Mouse (Mus musculus): ENCODE measurements around the gene Fpgt.

The Fpgt gene

DNA sequence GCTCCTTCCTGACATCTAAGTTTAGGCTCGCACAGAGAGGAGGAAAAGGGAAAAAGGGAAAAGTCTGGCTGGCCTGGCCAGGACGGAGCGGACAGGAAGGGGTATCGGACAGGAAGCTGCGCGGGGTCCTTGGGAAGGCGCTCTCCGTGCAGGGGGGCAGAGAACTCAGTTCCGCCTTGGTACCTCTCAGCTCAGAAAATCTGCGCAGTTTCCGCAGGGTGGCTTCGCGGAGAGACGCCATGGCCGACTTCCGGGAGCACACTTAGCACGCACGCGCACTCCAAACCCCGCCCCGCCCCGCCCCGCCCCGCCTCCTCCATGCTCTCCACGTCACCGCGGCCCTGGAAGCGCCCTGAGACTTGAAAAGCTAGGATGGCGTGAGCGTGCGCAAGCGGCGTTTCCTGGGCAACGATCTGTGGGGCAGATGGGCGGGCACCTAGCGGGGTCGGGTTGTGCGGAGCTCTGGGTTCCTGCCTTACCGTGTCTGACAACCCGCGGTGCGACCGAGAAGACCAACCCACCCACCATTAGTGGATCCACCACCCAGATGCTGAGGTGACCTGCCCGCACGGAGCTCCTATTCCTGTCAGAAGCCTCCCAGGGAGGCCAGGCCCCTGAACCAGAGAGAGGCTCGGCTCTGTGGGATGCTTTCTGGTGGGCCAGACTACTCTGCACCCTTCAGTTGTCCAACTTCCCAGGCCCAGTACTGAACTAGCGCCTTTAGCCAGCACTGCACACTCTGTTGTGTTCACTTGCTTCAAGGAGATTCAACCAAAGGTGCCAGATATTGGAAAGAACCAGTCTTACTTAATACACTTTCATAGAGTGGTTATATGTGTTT, at the start of gene Fpgt, which contains the start of gene Lrriq3:
Fpgt (minus strand) TSS at position 288 of the 841 bp plus-strand sequence.
Lrriq3 (plus strand) TSS at position 319 of the 841 bp plus-strand sequence.
- DNase-seq (ENCODE audit: low spot score), result peak; percentile 92

DNA sequence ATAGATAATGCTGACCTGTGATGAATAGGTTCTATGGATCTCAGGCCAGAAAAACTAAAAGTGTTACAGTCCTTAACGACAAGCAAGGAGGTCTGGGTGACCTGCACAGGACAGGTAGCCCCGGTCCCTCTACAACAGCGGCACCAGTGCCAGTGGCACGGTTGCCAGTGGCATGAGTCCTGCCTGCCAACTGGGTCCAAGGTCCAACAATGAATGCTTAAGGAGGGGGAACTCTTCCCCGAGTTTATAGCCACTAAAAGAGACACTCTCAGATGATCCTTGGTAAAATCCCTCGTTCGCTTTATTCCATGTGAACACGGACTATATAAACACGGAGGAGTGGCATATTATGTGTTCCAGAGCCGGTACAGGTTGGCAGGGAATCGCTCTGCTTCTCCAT, 47.8 kb upstream of the Fpgt start:
- DNase-seq (ENCODE audit: low spot score), result no peak

DNA sequence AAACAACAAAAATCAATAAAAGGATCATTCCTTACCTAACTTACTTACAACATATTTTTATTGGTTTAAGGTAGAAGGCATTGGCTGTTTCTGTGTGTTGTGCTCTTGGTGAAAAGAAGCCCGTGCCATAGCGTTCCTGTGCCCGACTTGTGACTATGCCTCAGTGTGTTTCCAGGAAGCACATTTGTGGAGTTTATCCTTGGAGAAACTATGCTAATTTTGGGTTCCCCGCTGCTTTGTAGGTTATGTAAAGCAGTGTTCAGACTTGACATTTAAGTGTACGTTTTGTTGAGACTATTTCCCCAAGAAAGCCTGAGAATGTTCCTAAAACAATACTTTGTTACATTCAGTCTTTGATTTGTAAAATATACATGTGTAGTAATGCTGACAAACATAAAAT, 44.5 kb upstream of the Fpgt start:
- no peak for DNase-seq (ENCODE audit: low spot score)

DNA sequence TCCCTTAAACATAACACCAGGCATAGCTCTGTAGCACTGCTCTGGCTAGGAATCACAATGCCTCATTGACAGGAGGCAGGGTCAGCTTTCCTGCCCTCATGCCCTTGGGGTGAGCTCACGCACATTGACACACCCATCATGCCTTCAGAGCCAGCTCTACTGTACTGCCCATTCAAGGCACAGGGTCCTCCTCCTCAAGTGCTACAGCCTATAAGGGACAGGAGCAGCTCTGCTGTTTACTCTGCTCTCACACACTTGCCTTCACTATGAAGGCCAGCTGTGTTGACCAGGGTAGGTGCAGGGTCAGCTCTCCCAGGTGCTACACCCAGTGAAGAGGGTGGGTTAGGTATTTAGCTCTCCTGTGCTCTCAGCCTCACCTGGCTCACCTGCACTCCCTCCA, 12.8 kb upstream of the Fpgt start:
- DNase-seq (ENCODE audit: low spot score), result no peak

DNA sequence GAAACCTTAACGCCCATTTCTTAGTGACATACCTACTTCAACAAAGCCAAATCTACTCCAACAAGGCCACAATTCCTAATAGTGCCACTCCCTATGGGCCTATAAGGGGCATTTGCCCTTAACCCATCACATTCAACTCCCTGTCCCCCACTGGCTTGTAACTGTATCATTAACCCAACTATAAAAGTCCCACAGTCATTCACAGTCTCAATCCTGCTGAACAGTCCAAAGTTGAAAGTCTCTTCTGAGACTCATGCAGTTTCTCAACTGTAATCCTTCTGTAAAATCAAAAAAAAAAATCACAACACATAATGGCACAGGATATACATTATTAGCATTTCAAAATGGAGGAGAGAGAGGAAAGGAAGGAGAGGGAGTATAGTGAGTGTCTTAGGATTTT, 6.1 kb upstream of the Fpgt start:
- no peak for DNase-seq (ENCODE audit: low spot score)

DNA sequence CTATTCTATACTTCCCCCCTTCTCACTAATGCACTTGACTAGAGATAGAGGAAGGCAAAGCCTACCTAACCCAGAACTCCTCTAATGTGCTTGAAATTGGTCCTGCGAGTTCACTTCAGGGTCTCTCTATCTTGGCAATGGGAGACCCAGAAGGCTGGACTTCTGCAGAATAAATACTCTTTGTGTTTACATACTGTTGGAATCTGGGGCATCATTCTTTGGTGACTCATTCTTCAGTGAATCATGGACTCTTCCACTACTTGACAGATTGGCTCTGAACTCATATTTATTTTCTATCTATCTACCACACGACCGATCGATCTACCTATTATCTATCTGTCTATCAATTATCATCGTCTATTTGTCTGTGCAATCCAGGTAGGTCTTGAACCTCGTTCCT, 1.1 kb downstream of the Fpgt start:
- DNase-seq (ENCODE audit: low spot score), result no peak

DNA sequence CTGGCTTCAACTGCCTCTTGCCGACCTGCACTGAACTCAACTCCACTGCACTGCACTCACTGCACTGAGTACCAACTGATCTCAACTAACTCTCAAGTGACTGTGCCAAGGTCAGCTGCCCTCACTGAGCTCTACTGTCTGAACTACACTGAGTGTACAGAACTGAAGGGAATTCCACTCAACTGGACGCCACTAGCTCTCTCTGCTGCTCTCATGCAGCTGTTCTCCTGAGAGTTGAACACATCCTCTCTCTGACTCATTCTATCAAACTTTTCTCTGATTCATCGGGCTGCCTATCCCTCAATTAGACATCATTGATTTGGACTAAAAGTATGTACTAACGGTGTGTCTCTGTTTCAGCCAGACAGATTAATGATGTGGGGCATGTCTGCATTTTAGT, 15.3 kb downstream of the Fpgt start:
- no peak for DNase-seq (ENCODE audit: low spot score)

DNA sequence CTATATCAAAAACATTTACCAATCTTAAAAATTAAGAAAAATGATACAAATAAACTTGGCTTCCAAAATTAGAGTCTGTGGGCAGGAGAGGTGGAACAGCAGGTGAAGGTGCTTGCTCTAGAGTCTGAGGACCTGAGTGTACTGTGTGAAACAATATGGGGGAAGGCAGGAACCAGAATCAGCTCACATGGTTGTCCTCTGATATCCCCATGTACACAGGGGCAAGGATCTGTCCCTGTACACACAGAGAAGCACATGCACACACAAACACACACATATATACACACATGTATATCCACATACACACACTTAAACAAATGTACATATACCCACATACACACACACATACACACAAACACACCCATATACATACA, 33.8 kb downstream of the Fpgt start:
- DNase-seq (ENCODE audit: low spot score), result no peak

DNA sequence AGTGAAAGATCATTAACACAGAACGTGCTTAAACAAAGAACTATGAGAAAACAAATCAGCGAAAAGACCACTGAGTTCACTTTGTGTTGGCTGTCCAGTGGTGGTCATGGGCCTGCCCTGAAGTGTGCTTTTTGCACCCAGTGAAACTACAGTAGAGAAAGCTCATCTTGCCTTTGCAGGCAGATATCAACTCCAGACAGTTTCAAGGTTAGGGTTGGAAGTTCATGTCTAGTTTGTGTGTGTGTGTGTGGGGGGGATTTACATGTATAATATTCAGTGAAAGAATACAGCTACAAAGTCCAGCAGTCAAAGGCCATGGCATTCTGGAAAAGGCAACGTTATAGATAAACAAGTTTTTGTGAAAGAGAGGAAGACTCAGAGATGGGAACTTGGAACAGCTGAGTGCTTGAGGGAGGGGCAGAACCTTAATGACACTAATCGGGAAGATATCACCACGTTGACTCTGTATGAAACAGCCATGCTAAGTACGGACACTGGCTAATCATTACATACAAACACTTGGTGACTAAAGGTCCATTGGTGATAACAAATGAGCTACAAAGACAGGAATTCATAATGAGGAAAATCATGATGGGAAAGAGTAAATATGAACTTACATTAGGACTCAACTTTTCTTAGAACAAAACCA, 34.3 kb downstream of the Fpgt start:
- DNase-seq (ENCODE audit: low spot score), result no peak

DNA sequence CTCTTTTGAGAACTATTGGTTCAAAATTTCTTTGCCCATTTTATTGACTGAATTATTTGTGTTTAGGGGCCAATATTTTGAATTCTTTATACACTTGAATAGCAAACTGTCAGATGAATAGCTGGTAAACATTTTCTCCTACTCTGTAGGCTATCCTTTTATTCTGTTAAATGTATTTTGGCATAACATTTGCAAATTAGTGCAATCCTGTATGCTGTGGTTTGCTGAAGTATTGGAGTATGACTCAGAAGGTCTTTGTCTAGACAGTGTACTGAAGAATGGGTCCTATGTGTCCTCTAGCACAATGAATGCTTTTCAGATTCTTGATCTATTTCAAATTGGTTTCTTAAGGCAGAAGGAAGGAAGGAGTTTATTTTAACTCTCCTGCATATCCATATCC, 35.6 kb downstream of the Fpgt start:
- no peak for DNase-seq (ENCODE audit: low spot score)

DNA sequence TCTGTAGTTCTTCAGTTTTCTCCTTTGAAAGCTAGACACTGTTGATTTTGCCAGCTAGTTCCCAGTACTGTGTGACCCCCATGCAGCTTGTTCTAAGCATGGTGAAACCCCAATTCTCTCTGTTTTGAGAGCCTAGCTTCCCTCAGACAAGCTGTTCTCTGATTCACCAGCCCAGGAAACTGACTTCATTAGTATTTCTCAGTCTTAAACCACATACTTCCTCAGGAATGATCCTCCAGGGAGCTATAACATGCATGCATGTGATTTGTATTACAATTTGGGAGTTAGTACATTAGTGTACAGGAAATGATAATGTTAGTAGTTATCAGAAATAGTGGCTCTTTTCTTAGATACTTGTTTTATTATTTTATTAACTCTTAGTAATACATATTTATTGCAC, 36.6 kb downstream of the Fpgt start:
- no peak for DNase-seq (ENCODE audit: low spot score)

DNA sequence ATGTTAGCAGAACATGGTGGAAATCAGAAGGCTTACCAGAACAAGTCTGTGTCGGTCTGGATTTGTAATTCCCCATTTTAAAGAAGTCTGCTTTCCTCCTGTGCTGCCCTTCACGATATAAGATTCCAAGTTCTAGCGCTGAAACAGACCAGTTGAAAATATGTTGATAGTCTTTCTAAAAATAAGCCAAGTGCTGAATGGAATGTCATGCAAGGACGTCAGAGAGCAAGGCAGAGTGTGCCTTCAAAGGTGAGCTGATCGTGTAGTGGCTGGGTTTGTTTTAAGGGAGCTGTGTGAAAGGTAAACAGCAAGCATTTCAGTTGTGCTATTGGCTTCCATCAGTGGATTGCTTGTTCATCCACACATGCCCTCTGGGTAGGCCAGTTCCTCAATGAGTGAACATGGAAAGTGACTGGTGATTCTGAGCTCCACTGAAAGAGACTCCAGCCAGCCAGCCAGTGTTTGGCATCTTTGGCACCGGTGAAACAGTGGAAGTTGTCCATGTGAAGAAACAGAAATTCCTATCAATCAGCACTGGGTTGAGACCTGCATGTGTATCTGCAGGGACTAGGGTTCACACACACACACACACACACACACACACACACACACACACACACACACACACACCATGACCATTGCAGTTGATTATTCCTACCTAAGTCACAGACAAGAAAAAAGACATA, 37.8 kb downstream of the Fpgt start, which contains the start of gene Tnni3k:
Tnni3k (minus strand) TSS at position 177 of the 686 bp plus-strand sequence.
- no peak for DNase-seq (ENCODE audit: low spot score)

DNA sequence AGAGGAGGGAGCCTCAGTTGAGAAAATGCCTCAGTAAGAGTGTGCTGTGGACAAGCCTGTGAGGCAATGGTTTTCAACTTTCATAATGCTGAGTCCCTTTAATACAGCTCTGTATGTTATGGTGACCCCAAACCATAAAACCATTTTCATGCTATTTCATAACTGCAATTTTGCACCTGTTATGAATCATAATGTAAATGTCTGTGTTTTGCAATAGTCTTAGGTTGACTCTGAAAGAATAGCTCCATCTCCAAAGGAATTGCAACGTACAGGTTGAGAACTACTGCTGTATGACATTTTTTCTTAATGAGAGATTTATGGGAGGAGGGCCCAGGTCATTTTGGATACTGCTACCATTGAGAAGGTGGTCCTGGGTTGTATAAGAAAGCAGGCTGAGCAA, 40.0 kb downstream of the Fpgt start:
- DNase-seq (ENCODE audit: low spot score), result no peak

DNA sequence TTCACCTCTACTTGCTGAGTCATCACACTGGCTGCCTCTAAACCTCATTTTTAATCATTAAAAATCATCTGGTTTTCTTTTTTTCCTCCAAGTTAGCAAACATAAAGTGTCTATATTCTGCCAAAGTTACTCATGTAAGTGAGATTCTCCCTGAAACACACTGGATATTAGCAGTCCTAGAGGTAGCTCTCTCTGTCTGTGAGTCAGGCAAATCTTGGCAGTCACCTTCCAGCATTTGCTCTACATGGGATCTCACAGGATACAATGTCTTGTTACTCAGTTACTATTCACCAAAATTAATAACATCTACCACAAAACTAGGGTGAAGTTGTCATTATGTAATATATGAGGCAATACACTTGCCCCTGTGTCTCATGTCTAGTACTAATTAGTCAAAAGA, 41.2 kb downstream of the Fpgt start:
- DNase-seq (ENCODE audit: low spot score), result no peak

DNA sequence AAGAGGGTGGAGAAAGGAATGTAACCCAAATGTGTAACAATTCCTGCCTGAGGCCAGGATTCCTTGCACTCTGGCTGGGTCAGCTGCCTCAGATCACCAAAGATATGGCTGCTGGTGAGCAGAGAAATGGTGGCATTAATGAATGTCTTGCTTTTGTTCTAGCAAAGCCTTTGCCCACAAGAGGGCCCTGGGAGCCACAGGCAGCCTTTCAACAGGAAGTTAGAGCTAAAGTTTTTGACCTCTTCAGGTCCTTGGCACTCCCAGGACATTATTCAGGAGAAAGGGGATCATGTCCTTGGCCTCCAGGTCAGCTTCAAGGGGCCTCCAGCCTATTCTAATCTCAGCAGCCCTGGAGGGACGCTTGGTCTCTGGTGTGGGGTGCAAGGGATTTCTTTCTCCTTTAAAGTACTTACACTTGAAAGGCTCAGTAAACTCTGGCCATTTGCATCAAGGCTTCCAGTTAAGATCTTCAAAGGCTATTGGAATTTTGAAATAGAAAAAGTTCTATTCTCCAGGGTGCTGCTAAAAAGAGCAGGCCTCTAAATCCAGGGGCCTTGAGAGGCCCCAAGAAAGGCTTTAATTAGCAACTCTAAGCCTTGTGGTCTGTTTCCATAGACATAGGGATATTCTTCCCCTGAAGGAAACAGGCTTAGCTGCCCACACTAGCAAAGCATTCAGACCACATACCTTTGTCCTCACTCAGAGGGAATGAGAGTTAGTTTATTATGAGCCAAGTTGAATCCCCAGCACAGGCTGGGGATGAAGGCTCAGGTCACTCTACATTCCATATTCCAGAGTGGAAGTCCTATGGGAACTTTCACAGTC, 54.0 kb downstream of the Fpgt start:
- no peak for DNase-seq (ENCODE audit: low spot score)

Measured in layer of hippocampus, adult 11-12 months (tissue).